Mouse (Mus musculus): ENCODE measurements around the gene Mapk13.

DNA sequence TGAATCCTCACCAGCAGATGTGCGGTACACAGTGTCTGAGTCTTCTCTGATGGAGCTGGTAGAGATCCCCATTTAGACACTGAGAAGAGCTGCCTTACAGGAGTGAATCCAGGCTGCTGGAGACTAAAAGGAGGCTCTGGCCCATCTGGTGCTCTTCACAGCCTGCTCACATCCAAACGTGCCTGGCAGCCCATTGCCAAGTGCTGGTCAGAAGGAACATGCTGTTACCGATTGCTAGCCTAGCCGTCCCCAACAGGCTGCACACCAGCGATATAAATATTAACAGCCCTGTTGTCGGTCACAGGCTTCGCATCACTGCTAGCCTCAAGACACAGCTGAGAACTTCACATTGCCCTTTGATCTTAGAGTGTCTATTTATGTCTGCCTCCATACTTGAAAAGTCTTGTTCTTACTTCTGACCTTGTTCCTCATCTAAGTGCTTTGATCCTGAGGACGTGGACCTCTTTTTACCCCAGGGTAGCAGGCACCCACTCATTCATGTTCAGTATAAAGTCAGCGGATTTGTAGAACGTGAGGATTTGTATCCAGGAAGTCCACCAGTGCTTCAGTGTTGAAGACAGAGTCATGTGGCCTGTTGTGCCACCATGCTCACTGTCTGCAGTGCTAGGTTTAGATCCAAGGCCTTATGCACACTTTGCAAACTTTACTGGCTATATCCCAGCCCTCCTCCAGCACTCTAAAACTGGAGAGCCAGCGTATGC is 25.8 kb upstream of the Mapk13 start:
- TF ChIP-seq FLI1 (IDR thresholded peaks at IDR 0.05; ENCODE audit: low read length) (no peak), GATA1 (IDR thresholded peaks at IDR 0.05; ENCODE audit: borderline replicate concordance, low read length) (no peak)

All from megakaryocyte, embryonic 14.5 days (primary cell).